Mouse (Mus musculus): ENCODE measurements around the gene Pex6.
"Not testable (repeated sequence)": the region's sequence is repeated elsewhere in the genome, so short reads cannot be mapped to it uniquely, and the experiment has no call there.

Pex6 gene

GRCm38 (mm10) chr17:46736160-46736559 is 24.9 kb downstream of the Pex6 start:
- peak; percentile 29 to 49 for DNase-seq

GRCm38 (mm10) chr17:46741305-46741704 is 30.0 kb downstream of the Pex6 start:
- DNase-seq = no peak

- DNase-seq = no peak
Measured at GRCm38 (mm10) chr17:46742986-46743385, 31.7 kb downstream of the Pex6 start.

GRCm38 (mm10) chr17:46745506-46745905 is 34.2 kb downstream of the Pex6 start:
- no peak for DNase-seq

- DNase-seq = no peak
Measured at GRCm38 (mm10) chr17:46747234-46747633, 36.0 kb downstream of the Pex6 start.

- DNase-seq = no peak
Measured at GRCm38 (mm10) chr17:46747806-46748205, 36.5 kb downstream of the Pex6 start.

- DNase-seq = no peak
Measured at GRCm38 (mm10) chr17:46749282-46749681, 38.0 kb downstream of the Pex6 start.

GRCm38 (mm10) chr17:46750580-46750979 is 39.3 kb downstream of the Pex6 start:
- DNase-seq = no peak

GRCm38 (mm10) chr17:46751056-46751793 is 40.0 kb downstream of the Pex6 start:
- peak in 1 of 2 experiments; percentile 22 for DNase-seq

GRCm38 (mm10) chr17:46751794-46752556 is 40.7 kb downstream of the Pex6 start, which contains the start of gene Cnpy3:
TSS of gene Cnpy3 (minus strand) at chr17:46752214.
- DNase-seq = peak; percentile 97 to 98

- DNase-seq = no peak
Measured at GRCm38 (mm10) chr17:46758753-46759152, 47.5 kb downstream of the Pex6 start.

GRCm38 (mm10) chr17:46763544-46763943 is 52.3 kb downstream of the Pex6 start, which contains the start of gene Ptcra:
TSS of gene Ptcra (minus strand) at chr17:46763712.
- no peak for DNase-seq

GRCm38 (mm10) chr17:46764916-46765315 is 53.7 kb downstream of the Pex6 start:
- not testable (repeated sequence) for DNase-seq

GRCm38 (mm10) chr17:46767868-46768267 is 56.6 kb downstream of the Pex6 start:
- DNase-seq = no peak

GRCm38 (mm10) chr17:46770546-46770945 is 59.3 kb downstream of the Pex6 start:
- DNase-seq = no peak

GRCm38 (mm10) chr17:46771025-46771424 is 59.8 kb downstream of the Pex6 start:
- DNase-seq = no peak

GRCm38 (mm10) chr17:46771616-46772015 is 60.4 kb downstream of the Pex6 start:
- peak; percentile 23 to 33 for DNase-seq

GRCm38 (mm10) chr17:46772038-46772403 is 60.8 kb downstream of the Pex6 start:
- DNase-seq = no peak

- DNase-seq = peak; percentile 87 to 88
Measured at GRCm38 (mm10) chr17:46772404-46773277, 61.4 kb downstream of the Pex6 start, which contains the start of gene 2310039H08Rik. TSS of gene 2310039H08Rik (plus strand) at chr17:46772635.

- peak in 1 of 2 experiments; percentile 19 for DNase-seq
Measured at GRCm38 (mm10) chr17:46773278-46774130, 62.2 kb downstream of the Pex6 start.

- DNase-seq = no peak
Measured at GRCm38 (mm10) chr17:46774131-46774472, 62.8 kb downstream of the Pex6 start.

GRCm38 (mm10) chr17:46775070-46775469 is 63.8 kb downstream of the Pex6 start:
- DNase-seq = no peak
